Mouse (Mus musculus): Measurements from ENCODE around the gene Eef1akmt2.

- TF ChIP-seq POLR2A (IDR thresholded peaks at IDR 0.05; ENCODE audit: extremely low read depth, insufficient read depth, low read length) = no peak
- no peak for TF ChIP-seq CTCF (IDR thresholded peaks at IDR 0.05; ENCODE audit: low read depth, low read length)
These were observed 29.9 kb upstream of the Eef1akmt2 start for GRCm38 (mm10) chr7:132882343-132882742.

Measured in liver, adult 2 months (tissue).